Mouse (Mus musculus) cerebellum, adult 2 months (tissue): ENCODE results near the gene Mta3.

Experiments used
- CTCF ChIP-seq: fragments of 200-500 bp; IDR thresholded peaks from 2 replicates; pipeline ENCODE4 v1.5.1; 2011; ENCODE audit warnings: low read depth, mild to moderate bottlenecking, control low read depth, low read length, moderate library complexity, borderline replicate concordance; ENCODE audit not compliant: insufficient read depth
- POLR2A ChIP-seq: fragments of 200-500 bp; IDR thresholded peaks from 2 replicates; pipeline ENCODE4 v1.6.1; 2011; ENCODE audit warnings: low read length, control low read depth, borderline replicate concordance; ENCODE audit not compliant: insufficient read depth

- TF ChIP-seq POLR2A: no peak
- no peak for TF ChIP-seq CTCF
These were observed 144.9 kb downstream of the Mta3 start for GRCm38 (mm10) chr17:83850864-83851263.
